Mouse (Mus musculus): Measurements from ENCODE around the gene Metap1d.
A peak's percentile ranks its signal among the peaks of the same experiment; 100 is the strongest.

The Metap1d gene

GRCm38 (mm10) chr2:71544391-71545285 lies 91.6 kb downstream of the Metap1d start:
- DNase-seq (ENCODE audit: low spot score): no peak

- no peak for DNase-seq (ENCODE audit: low spot score)
Measured at GRCm38 (mm10) chr2:71545401-71545881, 92.4 kb downstream of the Metap1d start.

GRCm38 (mm10) chr2:71545882-71546639 lies 93.0 kb downstream of the Metap1d start:
- DNase-seq (ENCODE audit: low spot score): peak; percentile 47

GRCm38 (mm10) chr2:71546640-71547071 lies 93.6 kb downstream of the Metap1d start, which contains the start of gene Dlx2:
TSS of gene Dlx2 (minus strand) at chr2:71546754.
- no peak for DNase-seq (ENCODE audit: low spot score)

GRCm38 (mm10) chr2:71547829-71548228 lies 94.8 kb downstream of the Metap1d start:
- DNase-seq (ENCODE audit: low spot score): peak; percentile 77

GRCm38 (mm10) chr2:71550330-71550729 lies 97.3 kb downstream of the Metap1d start:
- no peak for DNase-seq (ENCODE audit: low spot score)

- no peak for DNase-seq (ENCODE audit: low spot score)
Measured at GRCm38 (mm10) chr2:71551704-71552103, 98.6 kb downstream of the Metap1d start.

- no peak for DNase-seq (ENCODE audit: low spot score)
Measured at GRCm38 (mm10) chr2:71556071-71556470, 103.0 kb downstream of the Metap1d start.

- no peak for DNase-seq (ENCODE audit: low spot score)
Measured at GRCm38 (mm10) chr2:71566466-71566865, 113.4 kb downstream of the Metap1d start.

GRCm38 (mm10) chr2:71573736-71574135 lies 120.7 kb downstream of the Metap1d start:
- DNase-seq (ENCODE audit: low spot score): no peak
